Mouse (Mus musculus): ENCODE measurements at regions not wholly inside any gene's neighbourhood (a gene's known extent, or its start where the extent isn't known, plus 50 kb on each side); places are given as distances from the start of the nearest gene placed in this dataset.

DNA sequence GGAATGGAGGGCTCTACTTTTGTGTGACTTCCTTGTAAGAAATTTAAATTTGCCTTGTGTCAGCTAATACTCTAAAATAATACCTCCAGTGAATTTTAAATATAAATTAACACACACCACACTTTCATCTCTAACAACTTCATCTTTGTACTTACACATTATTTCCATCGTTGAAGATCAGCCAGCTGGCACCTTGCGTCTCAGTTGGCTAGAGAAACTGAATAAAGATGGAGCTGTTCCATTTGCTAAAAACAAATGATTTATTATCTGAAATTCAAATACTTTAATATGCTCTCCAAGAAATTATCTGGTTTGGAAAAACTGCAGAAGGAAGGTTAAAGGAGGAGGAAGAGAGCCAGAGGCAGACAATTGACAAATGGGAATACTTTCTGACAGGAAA, 122.0 kb upstream of the Gm11096 start:
- TF ChIP-seq CTCF (IDR thresholded peaks at IDR 0.05; ENCODE audit: insufficient read depth, low read depth, low read length) = no peak
- no peak for TF ChIP-seq POLR2A (IDR thresholded peaks at IDR 0.05; ENCODE audit: insufficient read depth, low read depth, low read length)
- Histone ChIP-seq H3K4me3 (ENCODE audit: insufficient read depth, low read depth, low read length) (no peak overlapping the region), H3K4me1 (ENCODE audit: control insufficient read depth, insufficient read depth, low read length) (no peaks in the 10 kb centered on the region), H3K27ac (ENCODE audit: insufficient read depth, low read depth, low read length) (no peak overlapping the region)
- WGBS = 59% methylated on average over 2 of the region's 2 CpGs

DNA sequence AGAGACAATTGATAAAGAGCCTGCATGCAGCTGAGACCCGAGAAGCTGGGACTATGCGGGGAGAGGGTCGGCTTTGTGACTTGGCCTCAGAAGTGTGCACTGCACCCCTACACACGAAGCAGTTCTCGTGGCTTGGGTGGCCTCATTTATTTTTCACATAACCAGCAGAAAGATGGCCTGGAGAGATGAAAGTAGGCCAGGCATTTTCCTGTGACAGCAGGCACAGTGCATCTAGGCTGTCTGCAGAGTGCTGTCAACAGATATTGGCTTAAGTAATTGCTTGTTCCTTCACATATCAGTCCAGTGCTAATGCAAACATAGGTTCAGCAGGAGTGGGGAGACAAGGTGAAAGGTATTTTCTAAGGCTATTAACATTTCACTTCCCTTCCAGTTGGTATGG, 124.9 kb upstream of the Gm11096 start:
- H3K4me1 ChIP-seq (ENCODE audit: control insufficient read depth, insufficient read depth, low read length) = no peaks in the 10 kb centered on the region
- H3K4me3 ChIP-seq (ENCODE audit: insufficient read depth, low read depth, low read length) = no peak overlapping the region
- no peak overlapping the region for H3K27ac ChIP-seq (ENCODE audit: insufficient read depth, low read depth, low read length)
- no peak for TF ChIP-seq CTCF (IDR thresholded peaks at IDR 0.05; ENCODE audit: insufficient read depth, low read depth, low read length)
- TF ChIP-seq POLR2A (IDR thresholded peaks at IDR 0.05; ENCODE audit: insufficient read depth, low read depth, low read length) = no peak
- WGBS = 55% methylated on average over 5 of the region's 5 CpGs

DNA sequence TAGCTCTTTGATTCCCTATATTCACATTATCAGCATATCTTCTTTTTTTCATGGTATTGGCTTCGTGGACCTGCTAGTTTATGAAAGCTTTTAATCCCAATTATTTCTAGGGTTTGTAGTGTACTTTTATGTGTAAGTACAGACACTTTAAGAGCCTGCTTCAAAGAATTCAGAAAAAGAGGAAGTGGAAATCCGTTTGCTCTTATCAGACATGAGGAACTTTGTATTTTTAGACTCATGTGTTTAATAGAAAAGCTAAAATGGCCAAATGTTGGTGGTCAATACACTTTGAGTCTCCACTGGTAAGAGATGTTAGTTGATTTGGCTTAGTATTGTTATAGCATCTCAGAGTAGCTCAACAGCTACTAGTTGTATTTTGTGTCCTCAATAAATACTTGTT, 135.7 kb upstream of the Gm11096 start:
- no peak overlapping the region for H3K27ac ChIP-seq (ENCODE audit: insufficient read depth, low read depth, low read length)
- no peaks in the 10 kb centered on the region for H3K4me1 ChIP-seq (ENCODE audit: control insufficient read depth, insufficient read depth, low read length)
- TF ChIP-seq CTCF (IDR thresholded peaks at IDR 0.05; ENCODE audit: insufficient read depth, low read depth, low read length) = no peak
- TF ChIP-seq POLR2A (IDR thresholded peaks at IDR 0.05; ENCODE audit: insufficient read depth, low read depth, low read length) = no peak
- WGBS = 83% methylated on average over 2 of the region's 2 CpGs
- H3K4me3 ChIP-seq (ENCODE audit: insufficient read depth, low read depth, low read length) = no peak overlapping the region

DNA sequence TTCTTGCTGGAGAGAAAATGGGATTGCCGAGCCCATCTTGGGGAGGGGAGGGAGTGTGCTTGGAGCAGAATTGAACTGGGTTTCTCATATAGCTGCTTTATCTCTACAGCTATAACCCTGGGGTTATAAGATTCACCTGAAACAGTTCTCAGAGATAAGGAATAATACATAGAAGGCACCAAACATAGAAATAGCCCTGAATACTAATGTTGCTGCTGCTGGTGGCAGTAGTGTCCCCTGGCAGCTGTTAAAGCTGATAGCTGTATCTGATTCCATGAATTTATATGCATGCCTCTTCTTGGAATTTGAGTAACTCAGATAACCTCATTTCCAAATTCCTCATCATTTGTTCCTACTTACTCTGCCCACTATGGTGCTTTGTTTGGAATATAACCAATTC, 137.0 kb upstream of the Gm11096 start:
- WGBS = 93% methylated on average over 1 of the region's 1 CpGs

DNA sequence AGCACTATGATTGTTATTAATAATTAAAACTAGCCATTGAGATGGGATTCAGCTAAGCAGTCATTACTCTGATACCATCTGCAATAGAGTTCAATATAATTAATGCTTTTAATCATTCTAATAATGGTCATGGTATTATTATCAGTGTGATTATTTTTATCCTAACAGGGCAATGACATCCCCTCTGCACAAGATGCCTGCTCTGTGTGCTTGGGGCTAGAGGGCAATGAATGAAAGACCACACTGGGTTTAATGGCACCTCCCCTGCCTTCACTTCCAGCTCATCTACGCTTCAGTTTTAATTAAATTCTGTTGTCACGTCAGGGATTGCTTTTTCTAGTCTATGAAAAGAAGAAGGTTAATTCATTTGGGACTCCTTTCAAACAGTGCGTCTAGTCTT, 139.1 kb upstream of the Gm11096 start:
- Histone ChIP-seq H3K4me1 (ENCODE audit: control insufficient read depth, insufficient read depth, low read length) (no peaks in the 10 kb centered on the region), H3K4me3 (ENCODE audit: insufficient read depth, low read depth, low read length) (no peak overlapping the region), H3K27ac (ENCODE audit: insufficient read depth, low read depth, low read length) (no peak overlapping the region)
- TF ChIP-seq POLR2A (IDR thresholded peaks at IDR 0.05; ENCODE audit: insufficient read depth, low read depth, low read length) = no peak
- no peak for TF ChIP-seq CTCF (IDR thresholded peaks at IDR 0.05; ENCODE audit: insufficient read depth, low read depth, low read length)
- WGBS = 76% methylated on average over 3 of the region's 3 CpGs

More for the DNA sequence above, 137.0 kb upstream of the Gm11096 start:
- Histone ChIP-seq H3K27ac (ENCODE audit: insufficient read depth, low read depth, low read length) (no peak overlapping the region), H3K4me1 (ENCODE audit: control insufficient read depth, insufficient read depth, low read length) (no peaks in the 10 kb centered on the region), H3K4me3 (ENCODE audit: insufficient read depth, low read depth, low read length) (no peak overlapping the region)
- TF ChIP-seq POLR2A (IDR thresholded peaks at IDR 0.05; ENCODE audit: insufficient read depth, low read depth, low read length) (no peak), CTCF (IDR thresholded peaks at IDR 0.05; ENCODE audit: insufficient read depth, low read depth, low read length) (no peak)

DNA sequence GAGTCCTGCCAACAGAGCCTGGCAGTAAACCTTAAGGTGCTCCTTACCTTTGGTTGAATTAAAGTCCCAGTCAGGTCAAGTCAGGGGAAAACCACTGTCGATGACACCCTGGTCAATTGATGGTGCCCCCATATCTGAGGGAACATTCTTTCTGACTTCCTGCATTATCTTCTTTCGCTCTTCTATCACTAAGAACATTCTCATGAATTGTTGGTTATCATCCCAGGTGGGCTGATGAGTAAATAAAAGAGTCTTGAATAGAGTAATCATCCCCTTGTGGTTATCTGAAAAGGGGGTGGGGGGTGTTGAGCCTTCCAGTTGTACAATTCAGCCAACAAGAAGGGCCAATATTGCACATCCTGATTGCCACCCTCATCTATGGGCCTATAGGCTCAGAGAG, 149.7 kb upstream of the Gm11096 start:
- H3K27ac ChIP-seq (ENCODE audit: insufficient read depth, low read depth, low read length) = no peak overlapping the region
- TF ChIP-seq CTCF (IDR thresholded peaks at IDR 0.05; ENCODE audit: insufficient read depth, low read depth, low read length) (no peak), POLR2A (IDR thresholded peaks at IDR 0.05; ENCODE audit: insufficient read depth, low read depth, low read length) (no peak)
- H3K4me3 ChIP-seq (ENCODE audit: insufficient read depth, low read depth, low read length) = no peak overlapping the region
- WGBS = 92% methylated on average over 2 of the region's 2 CpGs
- H3K4me1 ChIP-seq (ENCODE audit: control insufficient read depth, insufficient read depth, low read length) = no peaks in the 10 kb centered on the region

DNA sequence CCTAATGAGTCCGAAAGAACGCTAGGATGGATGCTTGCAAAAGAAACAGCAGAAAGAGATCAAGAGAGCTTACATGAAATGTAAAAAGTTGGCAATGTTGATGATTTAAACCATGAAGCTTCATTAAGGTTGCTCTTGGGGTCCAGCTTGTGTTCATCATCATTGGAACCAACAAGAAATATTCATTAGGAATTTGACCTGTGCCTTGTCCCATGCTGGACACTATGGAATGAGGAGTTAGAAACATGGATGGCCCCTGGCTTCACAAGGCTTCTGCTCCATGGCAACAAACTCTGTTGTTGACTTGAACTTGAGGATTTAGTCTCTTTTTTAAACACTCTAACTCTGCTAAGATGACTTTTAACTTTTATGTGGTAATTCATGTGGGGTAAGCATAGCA, 159.0 kb upstream of the Gm11096 start:
- no peak overlapping the region for H3K27ac ChIP-seq (ENCODE audit: insufficient read depth, low read depth, low read length)
- no peak for TF ChIP-seq CTCF (IDR thresholded peaks at IDR 0.05; ENCODE audit: insufficient read depth, low read depth, low read length)
- no peak for TF ChIP-seq POLR2A (IDR thresholded peaks at IDR 0.05; ENCODE audit: insufficient read depth, low read depth, low read length)
- WGBS = 84% methylated on average over 2 of the region's 2 CpGs
- no peak overlapping the region for H3K4me3 ChIP-seq (ENCODE audit: insufficient read depth, low read depth, low read length)
- H3K4me1 ChIP-seq (ENCODE audit: control insufficient read depth, insufficient read depth, low read length) = no peaks in the 10 kb centered on the region

DNA sequence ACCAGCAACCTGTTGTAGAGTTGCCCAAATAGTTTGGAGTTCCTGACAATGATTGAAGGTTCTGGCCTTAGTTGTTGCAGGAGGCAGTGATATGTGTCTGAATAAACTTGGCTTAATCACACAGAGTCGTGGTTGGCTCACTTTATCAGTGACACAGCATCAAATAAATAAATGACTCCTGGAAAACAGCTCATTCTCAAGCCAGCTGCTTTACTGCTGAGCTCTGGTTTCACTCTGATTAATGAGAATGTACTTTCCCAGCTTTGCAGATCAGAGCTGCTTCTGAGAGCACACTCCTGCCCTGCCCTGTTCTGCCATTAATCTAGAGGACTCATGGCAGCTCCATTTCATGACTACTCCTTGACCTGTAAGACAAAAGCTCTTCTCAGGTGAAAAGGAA, 171.3 kb upstream of the Gm11096 start:
- TF ChIP-seq CTCF (IDR thresholded peaks at IDR 0.05; ENCODE audit: insufficient read depth, low read depth, low read length) (no peak), POLR2A (IDR thresholded peaks at IDR 0.05; ENCODE audit: insufficient read depth, low read depth, low read length) (no peak)
- WGBS = 38% methylated on average over 1 of the region's 1 CpGs
- H3K4me3 ChIP-seq (ENCODE audit: insufficient read depth, low read depth, low read length) = no peak overlapping the region
- no peak overlapping the region for H3K27ac ChIP-seq (ENCODE audit: insufficient read depth, low read depth, low read length)
- no peaks in the 10 kb centered on the region for H3K4me1 ChIP-seq (ENCODE audit: control insufficient read depth, insufficient read depth, low read length)

DNA sequence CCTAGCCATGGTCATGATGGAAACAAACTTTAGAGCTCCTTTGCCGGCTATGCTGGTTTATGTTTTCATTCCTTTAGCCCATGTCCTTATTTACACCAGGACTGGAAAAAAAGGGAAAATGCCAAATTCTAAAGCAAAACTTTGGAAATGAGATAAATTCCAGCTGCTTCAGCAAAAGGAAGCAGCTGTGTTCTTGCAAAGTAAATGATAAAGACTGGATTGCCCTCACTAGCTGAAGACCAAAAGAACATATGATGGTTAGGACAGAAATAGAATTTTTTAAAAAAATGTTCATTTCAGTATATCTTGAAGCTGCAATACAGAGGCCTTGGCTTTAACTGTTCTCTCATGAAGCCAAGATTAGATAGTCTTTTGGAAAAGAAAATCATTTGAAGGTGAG, 179.6 kb upstream of the Gm11096 start:
- WGBS = 84% methylated on average over 1 of the region's 1 CpGs
- H3K27ac ChIP-seq (ENCODE audit: insufficient read depth, low read depth, low read length) = no peak overlapping the region
- TF ChIP-seq CTCF (IDR thresholded peaks at IDR 0.05; ENCODE audit: insufficient read depth, low read depth, low read length) = no peak
- TF ChIP-seq POLR2A (IDR thresholded peaks at IDR 0.05; ENCODE audit: insufficient read depth, low read depth, low read length) = no peak
- H3K4me1 ChIP-seq (ENCODE audit: control insufficient read depth, insufficient read depth, low read length) = no peaks in the 10 kb centered on the region
- H3K4me3 ChIP-seq (ENCODE audit: insufficient read depth, low read depth, low read length) = no peak overlapping the region

DNA sequence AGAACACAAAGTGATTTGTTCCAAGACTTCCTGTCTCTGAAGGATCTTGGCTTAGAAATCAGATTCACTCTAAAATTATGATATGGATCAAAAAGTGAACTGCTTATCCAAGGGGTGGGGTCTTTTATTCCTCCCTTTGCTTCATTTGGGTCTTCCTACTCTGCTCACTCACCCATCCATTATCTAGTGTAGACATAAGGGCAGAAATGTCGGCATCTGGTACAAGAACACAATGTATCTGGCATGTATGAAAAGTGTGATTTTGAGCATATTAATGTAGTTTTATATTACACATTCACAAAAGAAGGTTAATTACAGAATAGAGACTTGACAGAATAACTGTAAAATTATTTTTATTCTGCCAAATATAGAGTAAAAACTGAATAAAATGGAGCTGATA, 181.5 kb upstream of the Gm11096 start:
- H3K27ac ChIP-seq (ENCODE audit: insufficient read depth, low read depth, low read length) = no peak overlapping the region
- H3K4me1 ChIP-seq (ENCODE audit: control insufficient read depth, insufficient read depth, low read length) = no peaks in the 10 kb centered on the region
- no peak overlapping the region for H3K4me3 ChIP-seq (ENCODE audit: insufficient read depth, low read depth, low read length)
- WGBS = 93% methylated on average over 1 of the region's 1 CpGs
- TF ChIP-seq CTCF (IDR thresholded peaks at IDR 0.05; ENCODE audit: insufficient read depth, low read depth, low read length) = no peak
